Mouse (Mus musculus): ENCODE measurements around the gene Stxbp3.

The Stxbp3 gene

GRCm38 (mm10) chr3:108865129-108865528 lies 24.8 kb upstream of the Stxbp3 start:
- POLR2A ChIA-PET = interaction anchor here in 3 of 4 experiments (0.5 to 1.5 kb wide), 5 partner anchors 8 to 688 kb away, joined by 4 to 6 read pairs (median 4); no protein-coding TSS in a partner anchor
- CTCF ChIA-PET = interaction anchor here in 1 of 4 experiments (0.6 to 1.3 kb wide), 2 partner anchors 15 to 19 kb away, joined by 3 to 15 read pairs; no protein-coding TSS in a partner anchor

GRCm38 (mm10) chr3:108863091-108863490 lies 22.8 kb upstream of the Stxbp3 start:
- POLR2A ChIA-PET = no interaction called here
- CTCF ChIA-PET = no interaction called here

- CTCF ChIA-PET = interaction anchor here in 2 of 4 experiments (0.6 to 0.9 kb wide), 3 partner anchors 16 to 228 kb away, joined by 3 to 7 read pairs (median 3); partner anchors contain the start of gene Stxbp3 (in 1 of the 2)
Observed at GRCm38 (mm10) chr3:108862282-108862681, 22.0 kb upstream of the Stxbp3 start.

GRCm38 (mm10) chr3:108860786-108861185 lies 20.5 kb upstream of the Stxbp3 start:
- CTCF ChIA-PET = interaction anchor here in 1 of 4 experiments (0.5 kb wide), 1 partner anchor 8 kb away, joined by 3 read pairs; no protein-coding TSS in a partner anchor
- POLR2A ChIA-PET = interaction anchor here in 1 of 4 experiments (0.9 to 2.4 kb wide), 3 partner anchors 20 to 138 kb away, joined by 5 to 10 read pairs (median 7); partner anchors contain the start of gene Prpf38b

More at GRCm38 (mm10) chr3:108862282-108862681, 22.0 kb upstream of the Stxbp3 start:
- POLR2A ChIA-PET = interaction anchor here in 1 of 4 experiments (0.8 to 2.4 kb wide), 2 partner anchors 19 to 54 kb away, joined by 4 to 7 read pairs; no protein-coding TSS in a partner anchor

- ChIA-PET POLR2A (interaction anchor here in 2 of 4 experiments (0.6 to 2.1 kb wide), 4 partner anchors 18 to 60 kb away, joined by 3 to 10 read pairs (median 6); partner anchors contain the start of gene Stxbp3 (in 1 of the 2)), CTCF (interaction anchor here in 3 of 4 experiments (0.6 to 4.1 kb wide), 3 partner anchors 18 to 28 kb away, joined by 5 to 23 read pairs (median 6); partner anchors contain the start of gene Stxbp3 (in 2 of the 3))
Observed at GRCm38 (mm10) chr3:108858231-108858770, 18.0 kb upstream of the Stxbp3 start.

GRCm38 (mm10) chr3:108857714-108858113 lies 17.4 kb upstream of the Stxbp3 start:
- ChIA-PET CTCF (interaction anchor here in 3 of 4 experiments (0.5 to 4.1 kb wide), 7 partner anchors 11 to 78 kb away, joined by 3 to 23 read pairs (median 5); partner anchors contain the start of genes Stxbp3 (in 2 of the 3) and Prpf38b (in 1 of the 3)), POLR2A (interaction anchor here in 3 of 4 experiments (0.6 to 2.5 kb wide), 11 partner anchors 8 to 83 kb away, joined by 3 to 19 read pairs (median 4); partner anchors contain the start of genes Stxbp3 (in 2 of the 3), Gm9857 (in 1 of the 3) and Prpf38b (in 1 of the 3))

GRCm38 (mm10) chr3:108857124-108857470 lies 16.8 kb upstream of the Stxbp3 start:
- ChIA-PET POLR2A (interaction anchor here (0.7 to 2.5 kb wide), 21 partner anchors 8 to 413 kb away, joined by 3 to 19 read pairs (median 5); partner anchors contain the start of genes Prpf38b (in 3 of the 4), Stxbp3 (in 3 of the 4), Gm9857 (in 1 of the 4) and Gpsm2 (in 1 of the 4)), CTCF (interaction anchor here in 3 of 4 experiments (0.5 to 4.1 kb wide), 12 partner anchors 11 to 171 kb away, joined by 3 to 23 read pairs (median 4); partner anchors contain the start of genes Stxbp3 (in 3 of the 3), Fam102b (in 1 of the 3) and Prpf38b (in 1 of the 3))

- ChIA-PET POLR2A (interaction anchor here (0.6 to 2.5 kb wide), 24 partner anchors 9 to 412 kb away, joined by 3 to 19 read pairs (median 5); partner anchors contain the start of genes Prpf38b (in 3 of the 4), Stxbp3 (in 3 of the 4), Gm9857 (in 1 of the 4) and Gpsm2 (in 1 of the 4)), CTCF (interaction anchor here (0.5 to 4.1 kb wide), 15 partner anchors 12 to 171 kb away, joined by 3 to 23 read pairs (median 4); partner anchors contain the start of genes Stxbp3 (in 3 of the 4), Fam102b (in 1 of the 4) and Prpf38b (in 1 of the 4))
Observed at GRCm38 (mm10) chr3:108856386-108857123, 16.2 kb upstream of the Stxbp3 start.

- POLR2A ChIA-PET = interaction anchor here (0.6 to 2.5 kb wide), 8 partner anchors 12 to 171 kb away, joined by 3 to 19 read pairs (median 6); partner anchors contain the start of genes Prpf38b (in 1 of the 4) and Stxbp3 (in 1 of the 4)
- CTCF ChIA-PET = interaction anchor here in 2 of 4 experiments (0.7 to 4.1 kb wide), 4 partner anchors 15 to 109 kb away, joined by 3 to 23 read pairs (median 4); partner anchors contain the start of gene Stxbp3 (in 1 of the 2)
Observed at GRCm38 (mm10) chr3:108855864-108856263, 15.5 kb upstream of the Stxbp3 start.

GRCm38 (mm10) chr3:108855371-108855770 lies 15.0 kb upstream of the Stxbp3 start:
- POLR2A ChIA-PET = interaction anchor here in 2 of 4 experiments (2.5 kb wide), 2 partner anchors 15 to 55 kb away, joined by 12 to 19 read pairs; partner anchors contain the start of genes Prpf38b (in 1 of the 2) and Stxbp3 (in 1 of the 2)

GRCm38 (mm10) chr3:108853266-108853665 lies 12.9 kb upstream of the Stxbp3 start:
- POLR2A ChIA-PET = interaction anchor here in 3 of 4 experiments (1.1 to 1.2 kb wide), 3 partner anchors 27 to 45 kb away, joined by 3 read pairs; no protein-coding TSS in a partner anchor

More at GRCm38 (mm10) chr3:108855371-108855770, 15.0 kb upstream of the Stxbp3 start:
- CTCF ChIA-PET = interaction anchor here in 2 of 4 experiments (0.6 to 4.1 kb wide), 3 partner anchors 15 to 210 kb away, joined by 3 to 23 read pairs (median 5); partner anchors contain the start of gene Stxbp3 (in 1 of the 2)

GRCm38 (mm10) chr3:108851996-108852697 lies 11.8 kb upstream of the Stxbp3 start:
- CTCF ChIA-PET = interaction anchor here in 1 of 4 experiments (0.6 to 1.5 kb wide), 2 partner anchors 11 to 73 kb away, joined by 4 to 8 read pairs; partner anchors contain the start of gene Stxbp3
- POLR2A ChIA-PET = interaction anchor here in 2 of 4 experiments (0.6 to 1.7 kb wide), 4 partner anchors 8 to 478 kb away, joined by 3 to 6 read pairs (median 3); partner anchors contain the start of gene Prpf38b (in 1 of the 2)

More at GRCm38 (mm10) chr3:108853266-108853665, 12.9 kb upstream of the Stxbp3 start:
- CTCF ChIA-PET = interaction anchor here in 1 of 4 experiments (1.2 kb wide), 1 partner anchor 13 kb away, joined by 4 read pairs; the partner anchor contains the start of gene Stxbp3

- POLR2A ChIA-PET = interaction anchor here in 2 of 4 experiments (1.6 to 1.7 kb wide), 3 partner anchors 8 to 60 kb away, joined by 3 to 6 read pairs (median 5); partner anchors contain the start of genes Prpf38b (in 1 of the 2) and Stxbp3 (in 1 of the 2)
Observed at GRCm38 (mm10) chr3:108851554-108851953, 11.2 kb upstream of the Stxbp3 start.

GRCm38 (mm10) chr3:108851075-108851474 lies 10.7 kb upstream of the Stxbp3 start:
- POLR2A ChIA-PET = interaction anchor here in 1 of 4 experiments (1.6 to 1.7 kb wide), 2 partner anchors 11 to 60 kb away, joined by 5 to 6 read pairs; partner anchors contain the start of genes Prpf38b and Stxbp3

More at GRCm38 (mm10) chr3:108851554-108851953, 11.2 kb upstream of the Stxbp3 start:
- CTCF ChIA-PET = interaction anchor here in 1 of 4 experiments (0.6 to 1.5 kb wide), 2 partner anchors 11 to 73 kb away, joined by 4 to 8 read pairs; partner anchors contain the start of gene Stxbp3

GRCm38 (mm10) chr3:108850506-108850905 lies 10.2 kb upstream of the Stxbp3 start:
- POLR2A ChIA-PET = interaction anchor here in 1 of 4 experiments (1.6 kb wide), 1 partner anchor 10 kb away, joined by 5 read pairs; the partner anchor contains the start of gene Stxbp3
- CTCF ChIA-PET = no interaction called here

More at GRCm38 (mm10) chr3:108851075-108851474, 10.7 kb upstream of the Stxbp3 start:
- CTCF ChIA-PET = interaction anchor here in 1 of 4 experiments (0.6 kb wide), 1 partner anchor 74 kb away, joined by 4 read pairs; no protein-coding TSS in a partner anchor

- ChIA-PET CTCF (no interaction called here), POLR2A (no interaction called here)
Observed at GRCm38 (mm10) chr3:108846616-108847015, 6.3 kb upstream of the Stxbp3 start.
